Mouse (Mus musculus): ENCODE measurements around the gene Pex11g.

The Pex11g gene

DNA sequence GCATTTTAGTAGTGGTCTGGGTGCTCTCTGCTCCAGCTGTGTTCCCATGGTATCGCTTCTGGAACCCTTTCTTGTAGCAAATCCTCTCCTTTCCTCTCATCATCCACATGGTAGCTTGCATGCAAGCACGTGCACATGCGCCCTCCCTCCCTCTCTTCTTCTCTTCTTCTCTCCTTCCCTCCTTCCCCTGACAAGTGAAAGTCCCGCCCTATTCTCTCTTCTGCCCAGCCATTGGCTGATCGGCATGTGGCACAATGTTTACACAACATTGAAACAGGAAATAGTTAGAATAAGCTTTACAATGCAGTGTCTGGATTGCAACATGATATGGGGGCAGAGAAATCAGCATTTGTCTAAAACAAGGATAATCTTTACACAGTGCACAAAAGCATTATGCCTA, 14.1 kb upstream of the Pex11g start:
- ATAC-seq (ENCODE audit: low TSS enrichment): no peak

DNA sequence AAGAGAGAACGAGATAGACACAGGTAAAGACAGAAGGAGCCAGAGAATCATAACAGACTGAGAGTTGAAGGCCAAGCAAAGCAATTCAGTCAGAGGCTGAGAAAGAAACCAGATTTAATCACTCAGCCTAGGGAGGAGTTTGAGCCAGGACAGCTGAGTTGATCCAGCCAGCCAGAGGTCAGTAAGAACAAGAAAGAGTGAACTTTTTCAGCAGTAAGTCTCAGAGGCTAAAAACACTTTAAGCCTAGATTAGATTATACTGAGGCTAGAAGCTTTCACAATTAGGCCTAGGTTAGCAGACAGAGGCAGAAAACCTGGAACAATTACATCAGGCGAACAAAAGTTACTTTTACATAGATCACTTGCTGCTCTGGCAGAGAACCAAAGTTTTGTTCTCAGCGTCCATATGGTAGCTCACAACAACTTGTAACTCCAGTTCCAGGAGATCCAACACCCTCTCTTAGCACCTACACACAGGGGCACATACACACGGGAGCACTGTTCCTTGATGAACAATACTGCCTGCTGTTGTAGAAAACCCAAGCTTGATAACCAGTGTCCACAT, 12.8 kb upstream of the Pex11g start:
- no peak for ATAC-seq (ENCODE audit: low TSS enrichment)

DNA sequence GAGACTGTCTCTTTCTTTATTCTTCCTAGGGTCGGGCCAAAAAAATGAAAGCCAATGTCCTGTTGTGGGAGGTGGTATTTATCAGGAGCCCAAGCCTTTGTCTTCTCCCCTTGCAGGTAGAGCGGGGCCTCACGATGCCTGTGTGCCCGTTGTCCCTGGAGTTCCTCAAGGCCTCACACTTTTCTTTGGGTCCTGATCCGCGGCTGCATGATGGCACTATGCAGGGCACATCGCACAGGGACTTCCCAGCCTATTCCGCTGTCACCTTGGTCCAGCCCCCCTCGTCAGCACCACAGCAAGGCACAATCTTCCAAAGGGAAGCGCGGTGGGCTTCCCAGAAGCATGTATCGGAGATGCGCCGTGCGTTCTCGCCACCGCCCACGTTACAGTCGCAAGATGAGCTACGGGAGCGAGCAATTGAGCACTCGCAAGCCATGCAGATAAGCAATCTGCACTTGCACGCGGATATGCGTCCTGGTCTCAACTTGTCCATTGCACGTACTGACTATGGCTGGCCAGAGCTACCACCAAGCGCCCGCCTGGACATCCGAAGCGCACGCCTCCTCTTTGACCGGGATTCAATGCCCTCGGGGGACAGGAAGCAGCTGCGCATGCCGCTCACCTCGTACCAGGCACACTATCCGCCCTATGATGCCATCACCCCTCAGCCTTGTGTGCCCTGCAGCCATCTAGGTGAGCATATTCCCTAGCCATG, 8.4 kb upstream of the Pex11g start:
- 0 out of 2 replicates have a peak, but pooled peaks have one; percentile 20 for ATAC-seq (ENCODE audit: low TSS enrichment)

DNA sequence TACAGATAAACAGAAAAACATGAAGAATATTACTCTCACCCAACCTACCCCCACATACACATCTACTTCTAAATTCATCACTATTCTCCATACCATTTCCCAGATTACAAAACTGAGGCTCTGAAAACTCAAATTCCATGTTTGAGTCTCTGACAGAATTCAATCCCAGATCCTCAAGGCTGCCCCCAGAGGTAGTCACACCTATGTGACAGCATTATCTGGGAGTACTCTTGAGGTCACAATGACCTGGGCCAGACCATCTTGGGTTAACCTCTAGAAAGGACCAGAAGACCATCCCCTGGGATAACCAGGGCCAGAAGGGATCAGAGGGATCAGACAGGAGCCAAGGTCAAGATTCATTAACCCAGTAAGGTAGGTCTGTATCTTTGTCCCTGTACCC, 3.1 kb upstream of the Pex11g start, which contains the start of gene Tex45:
Tex45 (plus strand) TSS at position 301 of the 400 bp plus-strand sequence.
- no peak for ATAC-seq (ENCODE audit: low TSS enrichment)

DNA sequence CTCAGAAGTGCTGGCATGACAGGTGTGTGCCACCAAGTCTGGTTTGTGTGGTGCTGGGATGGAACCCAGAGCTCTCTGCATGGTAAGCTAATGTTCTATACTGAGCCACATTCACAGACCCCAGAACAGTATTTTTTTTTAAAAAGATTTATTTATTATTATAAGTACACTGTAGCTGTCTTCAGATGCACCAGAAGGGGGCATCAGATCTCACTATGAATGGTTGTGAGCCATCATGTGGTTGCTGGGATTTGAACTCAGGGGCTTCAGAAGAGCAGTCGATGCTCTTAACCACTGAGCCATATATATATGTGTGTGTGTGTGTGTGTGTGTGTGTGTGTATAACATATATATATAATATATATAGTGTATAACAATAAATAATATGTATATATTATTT, 1.4 kb upstream of the Pex11g start:
- ATAC-seq (ENCODE audit: low TSS enrichment): no peak

DNA sequence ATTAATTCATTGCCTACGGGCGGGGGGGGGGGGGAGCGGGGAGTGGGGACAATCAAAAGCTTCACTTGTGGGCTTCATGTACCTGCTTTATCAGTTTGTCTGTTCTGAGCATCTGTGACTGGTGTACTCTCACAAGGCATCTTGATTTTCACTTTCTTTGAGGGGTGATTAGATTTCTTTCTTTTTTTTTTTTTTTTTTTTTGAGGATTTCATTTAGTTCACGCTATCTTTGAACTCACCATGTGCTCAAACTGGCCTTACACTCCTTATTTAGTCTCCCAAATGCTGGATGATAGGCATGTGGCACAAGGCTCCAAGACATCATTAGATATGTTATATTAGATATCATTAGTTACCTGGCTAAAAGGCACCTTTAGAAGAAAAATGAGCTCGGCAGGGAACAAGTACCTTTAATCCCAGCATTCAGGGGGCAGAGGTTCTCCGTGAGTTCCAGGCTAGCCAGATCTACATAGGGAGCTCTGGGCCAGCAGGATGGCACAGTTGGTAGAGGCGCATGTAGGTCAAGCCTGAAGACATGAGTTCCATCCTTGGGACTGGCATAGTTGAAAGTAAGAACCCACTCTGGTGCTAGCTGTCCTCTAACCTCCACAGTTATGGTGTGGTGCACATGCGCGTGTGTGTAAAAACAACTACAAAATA, 536 bp upstream of the Pex11g start:
- ATAC-seq (ENCODE audit: low TSS enrichment): no peak

DNA sequence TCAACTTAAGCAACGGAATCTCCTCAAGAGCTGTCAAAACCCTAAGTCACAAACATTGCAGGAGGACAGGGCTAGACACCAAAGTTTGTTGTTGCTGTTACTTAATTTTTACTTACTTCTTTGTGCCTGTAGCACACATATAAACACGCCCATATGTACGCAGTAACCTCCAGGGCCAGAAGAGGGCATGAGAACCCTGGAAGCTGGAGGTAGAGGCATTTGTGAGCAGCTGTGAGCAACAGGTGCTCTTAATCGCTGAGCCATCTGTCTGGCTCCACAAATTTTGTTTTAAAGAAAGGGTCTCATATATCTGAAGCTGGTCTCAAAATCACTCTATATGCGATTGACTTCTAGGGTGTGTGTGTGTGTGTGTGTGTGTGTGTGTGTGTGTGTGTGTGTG, 3.2 kb downstream of the Pex11g start:
- ATAC-seq (ENCODE audit: low TSS enrichment): no peak

DNA sequence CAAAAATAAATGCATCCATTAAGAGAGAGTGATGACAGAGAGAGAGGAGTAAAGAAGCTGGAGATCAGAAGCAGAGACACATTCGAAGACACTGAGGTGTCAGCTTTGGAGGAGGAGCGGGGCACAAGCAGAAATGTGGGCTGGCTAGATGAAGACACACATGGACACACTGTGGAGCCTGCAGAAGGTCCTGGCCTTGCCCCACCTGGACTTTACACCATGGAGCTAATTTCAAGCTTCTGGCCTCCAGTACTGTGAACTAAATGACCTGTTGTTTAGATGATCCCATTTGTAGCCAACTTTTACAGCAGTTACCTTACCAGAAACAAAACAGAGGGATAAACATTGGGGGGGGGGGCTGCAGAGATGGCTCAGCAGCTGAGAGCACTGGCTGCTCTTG, 4.2 kb downstream of the Pex11g start:
- ATAC-seq (ENCODE audit: low TSS enrichment): no peak

DNA sequence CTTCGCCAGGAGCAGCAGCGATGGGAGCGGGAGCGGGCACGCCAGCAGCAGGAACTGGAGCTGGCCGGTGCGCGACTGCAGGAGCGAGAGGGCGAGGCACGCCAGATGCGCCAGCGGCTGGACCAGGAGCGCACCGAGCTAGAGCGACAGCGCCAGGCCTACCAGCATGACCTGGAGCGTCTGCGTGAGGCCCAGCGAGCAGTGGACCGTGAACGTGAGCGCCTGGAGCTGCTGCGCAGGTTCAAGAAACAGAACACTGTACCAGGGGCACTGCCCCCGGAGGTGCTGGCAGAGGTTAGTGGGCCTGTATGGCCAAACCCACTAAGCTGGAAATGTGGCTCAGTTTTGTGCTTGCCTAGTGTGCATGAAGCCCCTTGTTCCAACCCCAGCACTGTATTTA, 15.5 kb downstream of the Pex11g start:
- no peak for ATAC-seq (ENCODE audit: low TSS enrichment)

DNA sequence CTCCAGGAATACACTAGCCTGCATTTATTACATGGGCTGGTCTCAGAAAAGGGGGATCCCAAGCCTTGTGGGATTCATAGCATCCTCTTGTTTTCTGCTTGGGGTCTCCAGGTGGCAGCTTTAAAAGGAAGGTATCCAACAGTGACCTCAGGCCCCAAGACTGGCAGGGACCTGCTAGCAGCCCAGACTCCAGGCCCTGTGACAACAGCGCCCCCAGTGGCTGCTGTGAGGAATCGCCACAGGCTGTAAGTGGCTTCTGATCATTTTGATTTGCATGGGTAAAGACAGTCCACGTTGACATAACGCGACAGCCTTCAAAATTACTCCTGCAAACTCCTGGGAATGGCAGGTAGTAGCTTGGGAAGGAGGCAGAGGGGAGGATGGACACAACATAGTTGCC, 16.8 kb downstream of the Pex11g start:
- peak; percentile 74; the same call in 1 of the 2 replicates for ATAC-seq (ENCODE audit: low TSS enrichment)

DNA sequence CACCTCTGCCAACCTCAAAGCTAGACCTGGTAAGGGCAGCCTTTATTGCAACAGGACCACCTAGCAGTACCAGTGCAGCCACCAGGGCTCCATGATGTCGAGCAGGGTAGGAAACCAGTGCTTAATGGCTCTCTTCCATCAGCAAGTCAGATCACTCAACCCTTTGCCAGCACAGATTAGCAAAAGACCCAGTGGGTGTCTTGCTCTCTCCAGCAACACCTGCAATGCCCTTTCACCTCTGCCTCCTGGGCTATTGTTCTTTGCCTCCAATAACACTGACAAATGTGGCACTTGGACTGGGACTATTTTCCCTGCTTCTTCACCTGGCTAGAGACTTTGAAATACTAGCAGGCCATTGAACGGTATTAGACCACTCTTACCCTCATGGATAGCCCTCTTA, 18.3 kb downstream of the Pex11g start:
- ATAC-seq (ENCODE audit: low TSS enrichment): no peak

DNA sequence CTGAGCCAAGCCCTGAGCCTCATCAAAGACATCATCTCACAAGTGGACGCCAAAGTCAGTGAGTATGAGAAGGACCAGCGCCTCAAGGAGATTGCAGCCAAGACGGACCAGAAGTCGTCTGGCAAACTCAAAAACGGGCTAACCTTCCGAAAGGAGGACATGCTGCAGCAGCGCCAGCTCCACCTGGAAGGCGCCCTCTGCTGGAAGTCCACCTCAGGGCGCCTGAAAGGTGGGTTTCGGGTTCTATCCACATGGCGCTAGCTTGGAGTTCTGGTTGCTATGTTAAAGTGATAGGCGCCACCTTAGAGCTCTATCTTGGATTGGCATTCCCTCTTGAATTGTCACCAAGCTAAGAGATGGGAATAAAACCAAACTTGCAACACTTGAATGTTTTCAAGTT, 28.0 kb downstream of the Pex11g start:
- no peak for ATAC-seq (ENCODE audit: low TSS enrichment)

DNA sequence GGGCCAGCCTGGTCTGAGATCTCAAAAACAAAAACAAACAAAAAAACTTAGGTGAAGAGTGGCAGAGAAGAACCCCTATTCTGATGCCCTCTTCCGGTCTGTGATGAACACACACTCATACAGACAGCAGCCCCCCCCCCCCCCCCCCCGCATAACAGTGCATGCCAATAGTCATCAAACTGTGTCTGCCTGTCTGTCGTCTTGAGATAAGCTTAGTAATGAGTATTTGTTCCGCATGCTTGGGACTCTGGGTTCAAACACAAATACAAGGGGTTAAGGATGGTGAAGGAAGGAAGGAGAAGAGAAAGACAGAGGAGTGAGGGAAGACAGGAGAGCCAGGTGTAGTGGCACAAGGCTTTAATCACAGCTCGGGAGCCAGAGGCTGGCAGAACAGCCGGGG, 31.0 kb downstream of the Pex11g start:
- ATAC-seq (ENCODE audit: low TSS enrichment): no peak

DNA sequence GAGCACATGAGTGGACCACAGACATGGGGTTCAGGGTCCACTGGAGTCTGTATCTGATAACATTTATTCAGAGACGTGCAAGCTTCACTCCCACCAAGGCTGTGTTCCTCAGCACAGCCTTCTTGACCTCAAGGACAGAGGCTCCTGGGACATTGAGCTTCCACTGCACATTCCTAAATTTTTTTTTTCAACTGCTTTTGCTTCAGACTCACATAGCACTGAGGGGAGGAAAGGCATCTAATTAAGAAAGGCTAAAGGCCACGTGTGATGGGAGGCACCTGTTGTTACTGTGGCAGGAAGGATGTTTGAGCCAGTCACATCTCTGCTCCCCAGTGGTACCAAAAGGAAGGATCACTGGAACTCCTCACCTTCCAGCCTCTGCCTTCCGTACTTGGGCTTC, 36.4 kb downstream of the Pex11g start:
- no peak for ATAC-seq (ENCODE audit: low TSS enrichment)

DNA sequence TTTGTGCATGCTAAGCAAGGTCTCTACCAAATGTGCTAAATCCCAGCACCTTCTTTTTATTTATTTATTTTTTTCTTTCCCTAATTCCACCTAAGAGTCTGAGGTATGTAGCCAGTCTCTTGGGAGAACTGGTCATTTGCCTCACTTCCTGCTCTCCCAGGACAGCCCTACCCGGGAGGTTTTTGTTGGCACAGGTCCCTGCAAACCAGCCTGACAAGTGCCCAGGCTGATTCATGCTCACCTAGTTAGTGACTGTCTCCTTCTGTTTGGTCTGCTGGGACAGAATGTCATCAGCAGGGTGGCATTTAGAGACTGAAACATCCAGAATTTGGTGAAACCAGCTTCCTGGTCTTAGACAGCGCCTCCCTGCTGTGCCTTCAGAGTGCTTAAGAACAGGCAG, 37.5 kb downstream of the Pex11g start:
- peak; percentile 33; the same call in 1 of the 2 replicates for ATAC-seq (ENCODE audit: low TSS enrichment)

DNA sequence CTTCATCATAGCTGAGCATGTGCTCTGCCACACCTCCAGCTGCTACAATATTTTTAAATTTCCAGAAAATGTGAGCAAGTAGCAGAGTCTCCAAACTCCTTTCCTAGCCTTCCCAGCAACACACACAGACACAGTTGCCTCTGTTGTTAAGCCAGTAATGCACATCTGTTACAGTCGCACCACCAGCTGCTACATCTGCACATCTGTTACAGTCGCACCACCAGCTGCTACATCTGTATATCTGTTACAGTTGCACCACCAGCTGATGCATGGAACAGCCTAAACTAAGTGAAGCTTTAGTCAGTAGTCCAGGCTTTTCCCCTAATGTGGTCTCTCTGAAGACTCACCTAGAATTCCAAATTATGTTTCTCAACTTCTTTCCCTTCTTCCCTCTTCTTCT, 39.1 kb downstream of the Pex11g start:
- ATAC-seq (ENCODE audit: low TSS enrichment): peak; percentile 71; the same call in 1 of the 2 replicates

DNA sequence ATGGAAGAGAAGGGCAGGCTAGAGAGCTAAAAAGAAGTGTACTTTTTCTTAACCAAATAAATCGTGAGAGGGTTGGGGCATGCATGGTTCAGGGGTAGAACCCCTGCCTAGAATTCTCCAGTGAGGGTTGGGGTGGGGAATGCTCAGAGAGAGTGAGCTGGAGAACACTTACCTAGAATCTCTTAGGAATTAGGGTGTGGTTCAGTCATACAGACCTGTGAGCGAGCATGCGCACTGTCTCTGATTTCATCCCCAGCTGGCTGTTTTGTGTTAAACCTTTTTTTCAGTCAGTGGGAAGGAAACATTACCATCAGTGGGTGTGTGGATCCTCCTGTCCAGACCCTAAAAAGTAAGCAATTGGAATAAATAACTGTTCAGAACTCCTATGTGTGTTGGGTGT, 41.3 kb downstream of the Pex11g start:
- no peak for ATAC-seq (ENCODE audit: low TSS enrichment)

DNA sequence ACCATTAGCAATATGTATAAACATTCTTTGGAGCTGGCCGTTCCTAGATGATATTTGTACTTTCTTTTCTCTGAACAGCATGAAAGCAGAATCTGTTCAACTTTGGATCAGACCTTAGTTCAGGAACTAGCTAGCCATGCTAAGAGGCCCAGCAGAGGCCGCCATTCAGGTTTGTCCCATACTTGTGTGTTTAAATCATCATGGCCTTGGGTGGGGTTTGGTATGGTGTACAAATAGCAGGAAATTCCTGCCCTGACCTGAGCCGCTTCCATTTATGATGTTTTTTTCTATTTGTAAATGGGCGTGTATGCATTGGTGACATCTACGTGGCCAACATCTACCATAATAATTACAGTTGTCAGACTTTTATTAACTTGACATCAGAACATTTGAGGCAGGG, 42.3 kb downstream of the Pex11g start:
- ATAC-seq (ENCODE audit: low TSS enrichment): no peak

DNA sequence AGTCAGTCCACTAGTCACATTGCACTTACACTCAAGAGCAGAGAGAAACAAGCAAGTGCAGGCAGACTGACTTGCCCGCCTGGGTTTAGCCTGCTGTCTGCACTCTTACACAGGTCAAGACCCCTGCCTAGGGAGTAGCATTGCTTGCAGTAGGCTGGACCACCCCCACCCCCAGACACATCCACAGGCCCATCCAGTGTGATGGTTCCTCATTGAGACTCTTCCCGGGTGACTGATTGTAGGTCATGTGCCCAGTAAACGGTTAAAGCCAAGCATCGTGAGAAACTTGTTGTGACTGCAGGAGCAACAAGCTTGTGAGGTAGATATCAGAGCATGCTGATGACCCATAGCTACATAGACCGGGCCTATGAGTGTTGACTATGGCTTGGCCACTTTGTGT, 46.0 kb downstream of the Pex11g start:
- ATAC-seq (ENCODE audit: low TSS enrichment): no peak

DNA sequence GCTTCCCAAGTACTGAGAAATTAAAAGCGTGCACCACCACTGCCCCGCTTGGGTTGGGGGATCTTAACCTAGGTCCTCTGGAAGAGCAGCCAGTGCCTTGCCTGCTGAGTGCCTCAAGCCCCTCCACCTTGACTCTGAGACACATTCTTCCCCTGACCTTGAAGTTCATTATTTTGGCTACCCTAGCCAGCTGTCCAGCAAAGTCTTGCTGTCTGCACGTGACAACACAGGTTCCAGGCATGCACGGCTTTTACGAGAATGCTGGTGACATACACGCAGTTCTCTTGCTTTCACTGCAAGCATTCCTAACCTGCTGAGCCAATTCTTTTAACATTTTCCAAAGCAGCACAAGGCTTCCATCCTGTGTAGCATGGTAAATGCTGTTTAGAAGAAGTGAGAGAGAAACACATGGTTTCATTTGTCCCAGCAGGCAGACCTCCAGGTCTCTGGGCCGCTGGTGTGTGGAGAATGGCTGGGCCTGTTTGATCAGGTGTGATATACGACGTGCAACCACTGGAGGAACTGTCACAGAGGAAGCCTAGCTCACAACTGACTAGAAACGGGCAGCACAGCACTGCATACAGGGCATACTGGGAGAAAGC, 47.3 kb downstream of the Pex11g start:
- no peak for ATAC-seq (ENCODE audit: low TSS enrichment)

DNA sequence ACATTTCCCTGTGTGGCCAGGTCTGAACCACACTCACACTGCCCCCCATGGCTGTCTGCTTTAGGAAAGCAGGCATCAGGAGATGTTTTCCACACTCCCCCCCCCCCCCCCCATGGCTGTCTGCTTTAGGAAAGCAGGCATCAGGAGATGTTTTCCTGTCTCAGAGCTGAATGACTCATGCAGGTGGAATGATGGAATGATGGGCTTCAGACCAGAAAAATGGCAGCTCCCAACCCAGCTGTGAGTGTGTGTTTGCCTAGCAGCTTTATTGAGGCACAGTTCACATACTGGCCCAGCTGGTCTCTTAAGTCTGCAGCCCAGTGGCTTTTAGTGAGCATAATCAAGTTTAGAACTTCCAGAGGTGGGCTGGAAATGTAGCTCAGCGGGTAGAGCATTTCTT, 49.4 kb downstream of the Pex11g start:
- no peak for ATAC-seq (ENCODE audit: low TSS enrichment)

DNA sequence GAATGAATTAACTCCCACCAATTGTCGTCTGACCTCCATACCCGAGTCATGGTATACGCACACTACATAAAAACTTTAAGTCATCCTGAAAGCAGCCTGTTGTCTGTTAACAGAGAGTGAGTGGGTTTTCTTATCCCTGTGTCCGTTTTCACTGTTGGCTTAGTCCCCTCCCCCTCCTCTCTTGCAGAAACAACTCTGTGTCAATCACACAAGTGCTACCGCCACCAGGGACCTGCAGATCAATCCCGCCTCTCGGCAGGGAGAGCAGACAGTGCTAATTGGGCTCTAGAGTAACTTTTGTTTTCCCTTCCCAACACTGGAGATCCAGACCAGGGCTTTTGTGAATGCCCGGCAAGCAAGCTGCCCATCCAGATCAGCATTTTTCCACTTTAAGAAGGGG, 50.0 kb downstream of the Pex11g start:
- ATAC-seq (ENCODE audit: low TSS enrichment): no peak

DNA sequence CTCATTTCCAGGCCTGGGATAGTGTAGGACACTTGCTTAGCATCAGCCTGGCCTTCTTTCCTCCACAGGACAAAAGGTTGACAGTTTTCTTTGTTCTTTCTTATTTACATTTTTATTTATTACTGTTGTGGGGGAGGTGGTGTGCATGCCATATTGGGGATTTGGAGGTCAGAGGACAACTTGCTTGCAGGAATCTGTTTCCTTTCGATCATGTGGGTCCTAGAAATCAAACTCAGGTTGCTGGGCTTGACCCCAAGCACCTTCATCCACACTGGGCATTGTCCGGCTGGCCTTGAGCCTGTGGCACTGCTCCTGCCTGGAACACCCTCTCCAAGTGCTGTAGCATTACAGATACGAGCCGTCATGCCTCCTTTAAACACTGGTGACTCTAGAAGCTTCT, 50.6 kb downstream of the Pex11g start:
- ATAC-seq (ENCODE audit: low TSS enrichment): no peak
